Mouse (Mus musculus): ENCODE measurements around the gene Acot7. TPM values are rescaled to one million over a fixed set of nuclear protein-coding genes. Genes with fewer than 3 reads are reported as not detected.
A peak's percentile ranks its signal among the peaks of the same experiment; 100 is the strongest.

Gene Acot7
- total RNA-seq, 2 experiments from 2014 or later, result 89.5 to 134 TPM

GRCm38 (mm10) chr4:152231326-152231725 is 53.4 kb downstream of the Acot7 start:
- no peak for ATAC-seq (replicated peaks; ENCODE audit: poor library complexity, severe bottlenecking)

DNA sequence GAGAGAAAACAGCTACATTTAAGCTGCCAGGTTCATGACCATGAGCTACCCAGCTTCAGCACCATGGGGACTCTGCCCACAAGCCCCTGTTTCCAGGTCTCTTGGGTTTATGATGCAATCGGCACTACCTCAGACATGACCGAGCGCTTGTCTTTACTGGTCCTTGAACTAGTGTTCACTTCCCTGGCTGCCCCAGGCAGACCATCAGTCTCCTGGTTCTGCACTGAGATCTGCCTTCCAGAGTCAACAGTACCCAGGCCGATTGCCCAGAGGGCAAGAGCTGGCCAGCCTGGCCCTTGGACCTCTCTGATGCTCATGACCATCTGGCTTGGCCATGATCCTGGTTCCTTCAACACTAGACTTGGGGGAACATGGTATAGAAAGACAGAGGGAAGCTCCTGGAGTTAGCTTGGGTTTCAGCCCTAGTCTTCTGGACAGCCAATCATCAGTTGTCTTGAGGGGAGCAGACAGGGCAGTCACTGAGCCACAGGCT is 54.5 kb downstream of the Acot7 start:
- no peak for ATAC-seq (replicated peaks; ENCODE audit: poor library complexity, severe bottlenecking)

- no peak for ATAC-seq (replicated peaks; ENCODE audit: poor library complexity, severe bottlenecking)
These were observed 62.0 kb downstream of the Acot7 start for GRCm38 (mm10) chr4:152239974-152240373.

GRCm38 (mm10) chr4:152243241-152243891 is 65.4 kb downstream of the Acot7 start:
- ATAC-seq (replicated peaks; ENCODE audit: poor library complexity, severe bottlenecking), result no peak

DNA sequence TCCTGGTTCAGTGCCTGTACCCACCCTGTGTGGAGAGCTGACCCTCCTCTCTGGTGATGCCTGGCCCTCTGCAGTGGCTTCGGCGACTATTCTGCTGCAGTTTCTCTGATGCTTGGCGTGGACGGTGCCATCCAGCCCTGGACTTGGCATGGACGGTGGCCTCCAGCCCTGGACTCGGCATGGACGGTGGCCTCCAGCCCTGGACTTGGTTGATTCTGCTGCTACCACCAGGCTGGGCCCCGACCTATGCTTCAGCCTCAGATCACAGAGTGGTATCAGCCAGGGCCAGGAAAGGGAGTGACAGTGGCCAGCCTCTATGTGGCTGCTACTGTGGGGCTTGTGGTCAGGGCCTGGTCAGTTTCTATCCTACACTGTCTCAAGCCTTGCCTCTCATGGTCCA is 66.0 kb downstream of the Acot7 start:
- 0 out of 2 replicates have a peak, but pooled peaks have one; percentile 2 for ATAC-seq (replicated peaks; ENCODE audit: poor library complexity, severe bottlenecking)

DNA sequence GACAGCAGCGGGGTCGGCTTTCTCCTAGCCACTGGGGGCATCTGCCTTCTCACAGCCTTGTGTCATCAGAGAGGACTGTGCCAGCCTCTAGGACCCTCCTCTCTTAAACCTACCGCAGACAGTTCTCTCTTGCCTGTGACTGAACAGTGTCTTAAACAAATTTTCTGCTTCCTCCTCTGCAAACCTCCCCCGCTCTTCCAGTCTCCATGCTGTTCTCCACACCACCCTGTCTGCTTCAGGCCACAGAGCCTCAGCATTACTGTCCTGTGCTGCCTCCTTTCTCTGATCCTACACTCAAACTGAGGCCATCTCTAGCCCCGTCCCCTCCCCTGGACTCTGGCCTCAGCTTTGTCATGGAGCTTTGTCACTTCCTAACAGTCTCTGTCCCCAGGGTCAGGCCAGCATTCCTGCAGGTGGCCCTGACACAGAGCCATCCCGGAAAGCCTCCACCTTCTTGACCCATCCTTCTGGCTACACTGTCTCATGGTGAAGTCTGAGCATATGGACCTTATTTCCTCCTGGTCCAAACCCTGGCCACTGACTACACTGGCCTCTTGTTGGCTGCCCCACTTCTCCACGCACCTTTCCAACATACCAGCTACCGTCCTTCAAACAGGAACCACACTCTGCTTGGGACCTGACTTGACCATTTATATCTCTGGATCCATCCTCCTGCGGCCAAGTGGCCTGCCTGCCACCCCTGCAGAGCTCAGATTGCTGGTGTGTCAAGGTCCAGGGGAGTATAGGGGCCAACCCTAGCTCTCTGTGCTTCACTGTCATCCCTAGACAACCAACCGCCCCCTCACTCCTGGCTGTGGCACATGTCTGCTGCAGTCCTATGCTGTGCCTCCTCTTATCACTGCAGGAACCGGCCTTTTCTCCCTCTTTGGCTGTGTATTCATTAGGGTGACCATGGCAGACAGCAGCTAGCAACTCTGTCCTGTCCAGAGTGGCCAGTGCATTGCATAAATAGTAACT is 66.9 kb downstream of the Acot7 start:
- ATAC-seq (replicated peaks; ENCODE audit: poor library complexity, severe bottlenecking), result no peak

GRCm38 (mm10) chr4:152246011-152246410 is 68.1 kb downstream of the Acot7 start:
- no peak for ATAC-seq (replicated peaks; ENCODE audit: poor library complexity, severe bottlenecking)

DNA sequence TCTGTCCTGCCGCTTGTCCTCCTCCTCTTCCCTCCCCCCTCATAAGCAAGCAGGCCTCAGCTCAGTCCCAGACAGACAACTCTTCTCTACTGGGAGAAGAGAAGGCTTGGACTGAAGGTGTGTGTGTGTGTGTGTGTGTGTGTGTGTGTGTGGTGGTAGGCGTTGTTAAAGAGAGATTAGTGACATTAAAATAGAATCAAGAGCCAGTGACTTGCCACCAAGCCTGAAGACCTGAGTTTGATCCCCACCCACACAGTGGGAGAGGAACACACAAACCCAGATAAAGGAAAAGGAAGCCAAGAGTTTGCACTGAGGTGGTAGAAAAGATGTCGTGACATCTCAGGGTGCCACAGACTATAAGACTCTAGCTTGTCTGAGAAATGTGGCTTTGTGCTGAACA is 69.3 kb downstream of the Acot7 start:
- ATAC-seq (replicated peaks; ENCODE audit: poor library complexity, severe bottlenecking), result no peak

GRCm38 (mm10) chr4:152250615-152251014 is 72.7 kb downstream of the Acot7 start:
- ATAC-seq (replicated peaks; ENCODE audit: poor library complexity, severe bottlenecking), result no peak

GRCm38 (mm10) chr4:152253183-152253759 is 75.3 kb downstream of the Acot7 start:
- ATAC-seq (replicated peaks; ENCODE audit: poor library complexity, severe bottlenecking), result no peak

- no peak for ATAC-seq (replicated peaks; ENCODE audit: poor library complexity, severe bottlenecking)
These were observed 79.1 kb downstream of the Acot7 start for GRCm38 (mm10) chr4:152257070-152257469.

DNA sequence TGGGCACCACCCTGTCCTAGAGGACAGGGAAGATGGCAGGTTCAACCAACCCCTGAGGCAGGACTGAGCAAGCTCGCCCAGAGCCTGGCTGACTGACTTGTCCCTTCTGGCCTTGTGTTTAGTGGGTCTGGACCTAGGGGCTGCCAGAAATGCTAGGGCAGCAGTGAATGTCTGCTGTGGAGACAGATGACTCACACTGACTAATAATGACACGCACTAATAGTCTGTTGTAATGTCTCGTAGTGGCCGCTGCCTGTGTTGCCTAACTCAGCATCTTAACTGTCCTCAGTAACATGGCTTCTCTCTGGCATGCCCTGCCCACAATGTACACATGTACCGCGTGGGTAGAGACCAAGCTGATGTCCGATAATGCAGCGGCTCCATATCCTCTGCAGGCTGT is 82.5 kb downstream of the Acot7 start:
- ATAC-seq (replicated peaks; ENCODE audit: poor library complexity, severe bottlenecking), result peak; percentile 16

- ATAC-seq (replicated peaks; ENCODE audit: poor library complexity, severe bottlenecking), result no peak
These were observed 84.3 kb downstream of the Acot7 start for GRCm38 (mm10) chr4:152262187-152262586.

DNA sequence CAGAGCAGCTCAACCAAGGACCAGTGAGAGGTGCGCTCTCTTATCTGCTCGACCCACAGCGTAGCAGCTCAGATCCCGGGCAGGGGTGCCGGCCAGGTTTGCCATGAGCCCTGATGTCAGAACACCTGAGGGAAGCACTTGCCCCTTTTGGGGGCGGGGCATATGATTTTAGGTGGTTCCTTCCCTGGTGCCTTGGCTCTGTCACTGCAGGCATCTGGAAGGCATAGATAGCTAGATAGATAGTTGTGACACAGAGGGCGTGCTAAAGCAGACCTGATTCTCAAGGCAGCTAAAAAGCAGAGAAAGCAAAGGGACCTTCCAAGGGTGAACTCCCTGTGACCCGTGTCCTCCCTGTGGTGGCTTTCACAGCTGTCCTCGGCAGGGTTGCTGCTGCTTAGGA is 85.2 kb downstream of the Acot7 start:
- ATAC-seq (replicated peaks; ENCODE audit: poor library complexity, severe bottlenecking), result no peak

- ATAC-seq (replicated peaks; ENCODE audit: poor library complexity, severe bottlenecking), result no peak
These were observed 85.7 kb downstream of the Acot7 start for GRCm38 (mm10) chr4:152263512-152264176.

- ATAC-seq (replicated peaks; ENCODE audit: poor library complexity, severe bottlenecking), result no peak
These were observed 86.2 kb downstream of the Acot7 start for GRCm38 (mm10) chr4:152264177-152264530.

DNA sequence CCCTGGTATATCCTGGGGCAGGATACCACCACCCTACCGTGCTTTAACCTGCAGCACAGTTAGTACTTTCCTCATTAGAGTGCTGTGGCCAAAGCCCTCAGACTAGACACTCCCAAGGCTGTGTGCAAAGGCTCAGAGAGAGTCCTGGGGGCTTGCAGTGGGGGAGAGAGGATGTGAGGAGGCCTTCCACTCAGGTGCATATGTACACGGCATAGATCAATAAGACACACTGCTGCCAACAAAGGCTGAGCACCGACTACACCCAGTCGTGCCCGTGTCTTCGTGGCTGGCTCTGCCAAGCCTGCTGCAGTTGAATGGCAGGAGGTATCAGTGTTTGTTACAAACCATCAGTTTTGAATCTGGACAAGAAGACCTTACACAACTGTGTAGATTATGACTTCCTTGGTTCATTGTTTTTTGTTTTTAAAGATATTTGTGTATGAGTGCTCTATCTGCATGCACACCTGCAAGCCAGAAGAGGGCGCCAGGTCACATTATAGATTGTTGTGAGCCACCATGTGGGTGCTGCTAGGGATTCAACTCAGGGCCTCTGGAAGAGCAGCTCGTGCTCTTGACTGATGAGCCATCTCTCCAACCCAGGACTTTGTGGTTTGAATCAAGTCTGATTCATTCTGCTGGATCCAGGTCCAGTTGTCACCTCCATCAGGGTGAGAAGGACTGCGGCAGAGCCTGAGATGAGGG is 87.1 kb downstream of the Acot7 start:
- no peak for ATAC-seq (replicated peaks; ENCODE audit: poor library complexity, severe bottlenecking)

GRCm38 (mm10) chr4:152265791-152266190 is 87.9 kb downstream of the Acot7 start:
- ATAC-seq (replicated peaks; ENCODE audit: poor library complexity, severe bottlenecking), result no peak

DNA sequence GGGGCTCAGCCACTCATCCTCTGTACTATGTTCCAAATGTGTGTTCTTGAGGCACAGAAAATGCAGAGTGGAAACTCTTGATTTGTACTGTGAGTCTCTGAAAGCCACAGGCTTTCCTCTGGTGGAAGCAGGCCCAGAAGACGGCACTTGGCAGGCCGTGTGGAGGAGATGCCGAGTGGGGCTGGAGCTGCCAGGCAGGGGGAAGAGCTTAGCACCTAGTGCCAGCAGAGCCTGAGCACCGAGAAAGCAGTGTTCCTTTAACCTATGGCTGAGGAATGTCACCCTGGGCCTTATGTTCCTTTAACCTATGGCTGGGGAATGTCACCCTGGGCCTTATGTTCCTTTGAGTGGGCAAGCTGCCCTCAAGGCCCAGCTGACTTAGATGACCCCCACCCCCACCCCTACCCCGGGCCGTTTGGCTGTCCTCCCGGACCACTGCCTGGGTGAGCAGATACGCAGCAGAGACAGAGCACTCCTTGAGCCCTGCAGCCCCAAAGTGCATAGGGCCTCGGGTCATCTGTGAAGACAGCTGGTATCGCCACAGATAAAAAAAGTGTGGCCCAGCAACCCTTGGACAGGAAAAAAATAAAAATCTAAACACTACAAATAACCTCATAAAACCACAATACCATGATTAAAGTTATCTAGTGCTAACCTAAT is 88.4 kb downstream of the Acot7 start:
- ATAC-seq (replicated peaks; ENCODE audit: poor library complexity, severe bottlenecking), result no peak

Measured in granulocyte monocyte progenitor cell, adult 5-6 weeks (primary cell).